Mouse (Mus musculus): Measurements from ENCODE around the gene Ankrd37.

GRCm38 (mm10) chr8:45994111-45994510 is 11.4 kb downstream of the Ankrd37 start:
- no peak for TF ChIP-seq CTCF (IDR thresholded peaks at IDR 0.05; ENCODE audit: insufficient read depth, low read depth, low read length)
- TF ChIP-seq POLR2A (IDR thresholded peaks at IDR 0.05; ENCODE audit: insufficient read depth, low read depth, low read length): no peak
